Mouse (Mus musculus) CH12.LX (cell line): ENCODE results near the gene Lamc2. TPM values are rescaled to one million over a fixed set of nuclear protein-coding genes. Genes with fewer than 3 reads are reported as not detected.

Source experiments
- DNase-seq: peaks from one replicate; pipeline ENCODE4 v3.0.0-alpha.2; 2013; ENCODE audit errors: extremely low read depth
- H3K27ac ChIP-seq: 2 replicates; pipeline ENCODE4 v1.5.1; 2012; ENCODE audit warnings: low read depth, mild to moderate bottlenecking, control low read depth, moderate library complexity; ENCODE audit not compliant: insufficient read depth
- H3K27me3 ChIP-seq: replicated peaks from 2 replicates; pipeline ENCODE3; 2012; ENCODE audit warnings: inconsistent platforms
- H3K36me3 ChIP-seq, 2 experiments: replicated peaks in 1 of 2; 2 replicates each; pipeline versions ENCODE3 to v1.6.1; 2012; ENCODE audit warnings: inconsistent platforms in 1 of 2, low read length in 1 of 2, mild to moderate bottlenecking in 1 of 2, mixed read lengths in 1 of 2, moderate library complexity in 1 of 2; ENCODE audit not compliant: control insufficient read depth in 1 of 2, insufficient read depth in 1 of 2
- H3K4me1 ChIP-seq, 2 experiments: 2 replicates each; pipeline ENCODE4 v1.6.1; 2012; ENCODE audit warnings: inconsistent platforms in 1 of 2, moderate library complexity in 1 of 2; ENCODE audit not compliant: insufficient read depth in 2 of 2, control insufficient read depth in 1 of 2
- H3K4me2 ChIP-seq: 2 replicates; pipeline ENCODE4 v1.6.1; 2012; ENCODE audit warnings: low read depth, mild to moderate bottlenecking, control low read depth; ENCODE audit not compliant: poor library complexity, insufficient read depth, severe bottlenecking
- H3K4me3 ChIP-seq, 3 experiments: fragments of 150-350 bp in 1 of 3; sonication (generic) in 1 of 3; replicated peaks in 1 of 3; 2 replicates each; pipeline versions ENCODE3 to v1.5.1; 2011 to 2012; ENCODE audit warnings: low read depth in 2 of 3, low read length in 2 of 3, mild to moderate bottlenecking in 2 of 3, moderate library complexity in 2 of 3, control low read depth in 1 of 3, improper control_type of control experiment in 1 of 3, inconsistent platforms in 1 of 3, mixed read lengths in 1 of 3; ENCODE audit not compliant: poor library complexity in 1 of 3
- H3K79me2 ChIP-seq: replicated peaks from 2 replicates; pipeline ENCODE4 v1.6.1; 2012; ENCODE audit warnings: mild to moderate bottlenecking, moderate library complexity; ENCODE audit not compliant: control insufficient read depth, poor library complexity, insufficient read depth, severe bottlenecking; ENCODE audit errors: extremely low read depth
- H3K9ac ChIP-seq: 2 replicates; pipeline ENCODE4 v1.6.1; 2012; ENCODE audit warnings: low read depth, mild to moderate bottlenecking, control low read depth, moderate library complexity; ENCODE audit not compliant: insufficient read depth
- H3K9me3 ChIP-seq: replicated peaks from 2 replicates; pipeline ENCODE3; 2012; ENCODE audit warnings: low read length, inconsistent platforms, mixed read lengths
- ELF1 ChIP-seq: IDR thresholded peaks from 2 replicates; pipeline ENCODE4 v1.6.1; 2014; ENCODE audit warnings: low read depth, mild to moderate bottlenecking, inconsistent platforms, low read length, improper control_type of control experiment
- ETS1 ChIP-seq: conservative IDR thresholded peaks from 2 replicates; pipeline ENCODE4 v1.6.1; 2012; ENCODE audit warnings: low read depth, mild to moderate bottlenecking, inconsistent platforms, low read length, improper control_type of control experiment, moderate library complexity
- HCFC1 ChIP-seq: IDR thresholded peaks from 2 replicates; pipeline ENCODE4 v1.6.1; 2012; ENCODE audit warnings: low read depth, mild to moderate bottlenecking, inconsistent platforms, low read length, improper control_type of control experiment
- IRF4 ChIP-seq: IDR thresholded peaks from 2 replicates; pipeline ENCODE4 v1.6.1; 2014; ENCODE audit warnings: low read depth, mild to moderate bottlenecking, inconsistent platforms, low read length, improper control_type of control experiment
- JUN ChIP-seq: IDR thresholded peaks from 2 replicates; pipeline ENCODE4 v1.6.1; 2011; ENCODE audit warnings: low read depth, mild to moderate bottlenecking, low read length, improper control_type of control experiment, moderate library complexity; ENCODE audit not compliant: insufficient read depth
- JUND ChIP-seq: conservative IDR thresholded peaks from 2 replicates; pipeline ENCODE4 v1.6.1; 2011; ENCODE audit warnings: low read depth, low read length, improper control_type of control experiment
- MAFK ChIP-seq: IDR thresholded peaks from 2 replicates; pipeline ENCODE4 v1.6.1; 2011; ENCODE audit warnings: low read length, improper control_type of control experiment; ENCODE audit not compliant: insufficient replicate concordance
- MYC ChIP-seq: IDR thresholded peaks from 2 replicates; pipeline ENCODE4 v1.6.1; 2011; ENCODE audit warnings: low read depth, mild to moderate bottlenecking, improper control_type of control experiment, low read length
- NELFE ChIP-seq: IDR thresholded peaks from 2 replicates; pipeline ENCODE4 v1.6.1; 2011; ENCODE audit warnings: low read depth, low read length, improper control_type of control experiment
- PAX5 ChIP-seq: IDR thresholded peaks from 2 replicates; pipeline ENCODE4 v1.6.1; 2012; ENCODE audit warnings: low read length, inconsistent platforms, mixed read lengths
- POLR2A ChIP-seq: IDR thresholded peaks from 2 replicates; pipeline ENCODE4 v1.6.1; 2011; ENCODE audit warnings: low read depth, mild to moderate bottlenecking, improper control_type of control experiment, low read length
- POLR2AphosphoS2 ChIP-seq: IDR thresholded peaks from 2 replicates; pipeline ENCODE4 v1.6.1; 2011; ENCODE audit warnings: low read depth, low read length, improper control_type of control experiment
- RAD21 ChIP-seq: IDR thresholded peaks from 2 replicates; pipeline ENCODE4 v1.6.1; 2011; ENCODE audit warnings: low read depth, mild to moderate bottlenecking, low read length, improper control_type of control experiment, moderate library complexity
- SIN3A ChIP-seq: IDR thresholded peaks from 2 replicates; pipeline ENCODE4 v1.6.1; 2012; ENCODE audit warnings: low read length, improper control_type of control experiment, inconsistent platforms
- SMC3 ChIP-seq: IDR thresholded peaks from 2 replicates; pipeline ENCODE4 v1.6.1; 2011; ENCODE audit warnings: low read depth, low read length, improper control_type of control experiment
- TBP ChIP-seq: conservative IDR thresholded peaks from 2 replicates; pipeline ENCODE4 v1.6.1; 2011; ENCODE audit warnings: low read depth, low read length, improper control_type of control experiment
- UBTF ChIP-seq: IDR thresholded peaks from 2 replicates; pipeline ENCODE4 v1.6.1; 2012; ENCODE audit warnings: low read depth, mild to moderate bottlenecking, inconsistent platforms, low read length, improper control_type of control experiment, moderate library complexity
- USF1 ChIP-seq: IDR thresholded peaks from 2 replicates; pipeline ENCODE4 v1.6.1; 2014; ENCODE audit warnings: low read depth, mild to moderate bottlenecking, inconsistent platforms, low read length, improper control_type of control experiment
- ZKSCAN1 ChIP-seq: IDR thresholded peaks from 2 replicates; pipeline ENCODE4 v1.6.1; 2012; ENCODE audit warnings: low read depth, inconsistent platforms, low read length, improper control_type of control experiment, borderline replicate concordance
- dilution Hi-C: fragments of 300-500 bp; cut with MboI; formaldehyde crosslinking; loops from 2 replicates; pipeline ENCODE4 v1.14.3; 2020; ENCODE audit warnings: low sequenced_read_pairs; ENCODE audit not compliant: extremely low pct_unique_long_range_greater_than_20kb, extremely low pct_ligation_motif_present
- in situ Hi-C: fragments of 300-500 bp; cut with MboI; formaldehyde crosslinking; loops from 3 replicates; pipeline ENCODE4 v1.14.3; 2019; ENCODE audit warnings: low sequenced_read_pairs, low pct_ligation_motif_present, low pct_unique_long_range_greater_than_20kb, mixed read lengths
- polyA plus RNA-seq: library from polyadenylated mRNA; unstranded; fragments of >175 nt; gene quantifications from 2 replicates; pipeline ENCODE4 v1.2.1, GENCODE M21; 2012; ENCODE audit warnings: low read depth; ENCODE audit not compliant: insufficient read length
- total RNA-seq, 2 experiments: library from RNA; depleted of rRNA; stranded (reverse); fragments of 300-350 nt in 1 of 2; fragments of >200 nt in 1 of 2; gene quantifications; 2 replicates each; pipeline ENCODE4 v1.2.3; 2012 to 2014

The Lamc2 gene
- total and polyA plus RNA-seq, 3 experiments: 0.09 to 1.0 (median 0.25) TPM

DNA sequence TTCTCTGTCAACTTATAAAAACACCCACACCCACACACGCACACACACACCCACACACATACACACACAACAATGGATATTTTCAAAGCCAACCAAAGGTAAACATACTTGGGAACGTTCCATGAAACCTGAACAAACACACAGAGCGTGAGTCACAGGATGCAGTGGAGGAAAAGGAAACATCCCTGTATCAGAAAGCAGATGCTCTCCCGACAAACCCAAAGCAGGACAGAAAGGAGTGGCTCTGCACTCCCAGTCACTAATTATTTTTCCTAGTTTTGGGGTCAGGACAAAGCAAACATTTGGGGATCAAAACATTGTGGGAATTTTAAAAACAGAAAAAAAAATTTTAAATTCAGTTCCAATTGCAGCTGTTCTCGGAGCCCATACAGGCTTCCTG lies 38.1 kb upstream of the Lamc2 start:
- H3K4me3 ChIP-seq: no peak overlapping the region
- TF ChIP-seq UBTF: no peak
- no peak for TF ChIP-seq RAD21
- no peak for TF ChIP-seq ELF1
- TF ChIP-seq USF1: no peak
- no peak for TF ChIP-seq NELFE
- TF ChIP-seq MAFK: no peak
- in situ Hi-C loops (no loop called here), dilution Hi-C loops (no loop called here)
- peaks cover 45 to 80% of the 10 kb centered on the region in 2 experiments for H3K36me3 ChIP-seq
- H3K4me2 ChIP-seq: no peak overlapping the region
- no peaks in the 10 kb centered on the region for H3K79me2 ChIP-seq
- no peak overlapping the region for H3K27ac ChIP-seq
- DNase-seq: no peak
- H3K27me3 ChIP-seq: no peaks in the 10 kb centered on the region
- no peak overlapping the region for H3K9ac ChIP-seq
- H3K9me3 ChIP-seq: no peaks in the 10 kb centered on the region
- H3K4me1 ChIP-seq: no peaks in the 10 kb centered on the region

DNA sequence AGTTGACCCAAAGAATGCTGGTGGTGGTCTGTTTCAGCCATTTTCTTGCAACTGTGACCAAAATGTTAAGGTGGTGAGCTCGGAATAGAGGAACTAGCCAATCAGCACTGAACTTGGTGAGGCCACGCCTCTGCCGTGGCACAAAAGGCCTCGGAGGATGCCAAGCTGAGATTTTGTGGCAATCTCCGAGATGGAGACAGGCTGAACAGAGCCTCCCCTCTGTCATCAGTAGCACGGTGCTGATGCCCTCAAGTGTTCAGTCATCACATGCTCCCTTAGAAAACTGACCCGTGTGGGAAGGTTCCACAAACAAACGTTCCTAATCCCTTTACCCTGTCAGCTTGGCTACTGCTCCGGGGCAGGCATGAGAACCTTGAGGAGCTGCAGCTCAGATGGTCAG lies 33.1 kb upstream of the Lamc2 start:
- no peaks in the 10 kb centered on the region for H3K79me2 ChIP-seq
- H3K27me3 ChIP-seq: no peaks in the 10 kb centered on the region
- in situ Hi-C loops (no loop called here), dilution Hi-C loops (no loop called here)
- TF ChIP-seq JUND (no peak), SIN3A (no peak), JUN (no peak), ETS1 (no peak), SMC3 (no peak), PAX5 (no peak), MYC (no peak), HCFC1 (no peak), TBP (no peak), ZKSCAN1 (no peak), IRF4 (no peak), POLR2A (no peak), UBTF (no peak), POLR2AphosphoS2 (no peak)
- no peaks in the 10 kb centered on the region for H3K9me3 ChIP-seq
- H3K27ac ChIP-seq: no peak overlapping the region
- H3K9ac ChIP-seq: no peak overlapping the region
- H3K36me3 ChIP-seq: peaks cover 22 to 43% of the 10 kb centered on the region in 2 experiments
- no peak for DNase-seq
- no peaks in the 10 kb centered on the region for H3K4me1 ChIP-seq
- no peak overlapping the region for H3K4me2 ChIP-seq
- no peak overlapping the region for H3K4me3 ChIP-seq
